Mouse (Mus musculus) bone marrow macrophage, adult 2 months (primary cell): ENCODE results near the gene Rassf5.

ENCODE experiments used
- CTCF ChIP-seq: IDR thresholded peaks from 2 replicates; pipeline ENCODE4 v1.5.1; 2012; ENCODE audit warnings: low read depth, mild to moderate bottlenecking, low read length, moderate library complexity
- POLR2A ChIP-seq: IDR thresholded peaks from 2 replicates; pipeline ENCODE4 v1.6.1; 2012; ENCODE audit warnings: mild to moderate bottlenecking, low read depth, low read length, borderline replicate concordance

DNA sequence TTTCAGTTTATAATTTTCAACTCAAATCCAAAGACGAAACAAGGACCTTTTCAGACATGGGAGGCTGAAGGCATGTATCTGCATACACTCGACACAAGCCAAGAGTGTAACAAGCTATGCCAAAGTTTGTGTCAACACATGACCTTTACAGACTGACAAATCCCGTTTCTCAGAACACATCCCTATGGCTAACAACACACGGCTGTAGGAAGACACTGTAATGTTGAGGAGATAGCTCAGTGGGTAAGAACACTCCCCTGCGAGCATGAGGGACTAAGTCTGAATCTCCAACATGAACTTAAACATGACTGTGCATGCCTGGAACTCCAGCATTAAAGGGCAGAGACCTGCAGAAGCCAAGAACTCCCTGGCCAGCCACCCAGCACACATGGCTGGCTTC, 38.7 kb downstream of the Rassf5 start:
- TF ChIP-seq CTCF (no peak), POLR2A (no peak)
